Mouse (Mus musculus) kidney, postnatal 10 days (tissue): ENCODE results near the gene Igdcc4.
"Not testable (repeated sequence)": the region's sequence is repeated elsewhere in the genome, so short reads cannot be mapped to it uniquely, and the experiment has no call there.

Experiments
- DNase-seq: peaks from one replicate; pipeline ENCODE4 v3.0.0; 2021; ENCODE audit warnings: mixed read lengths

Igdcc4 gene

DNA sequence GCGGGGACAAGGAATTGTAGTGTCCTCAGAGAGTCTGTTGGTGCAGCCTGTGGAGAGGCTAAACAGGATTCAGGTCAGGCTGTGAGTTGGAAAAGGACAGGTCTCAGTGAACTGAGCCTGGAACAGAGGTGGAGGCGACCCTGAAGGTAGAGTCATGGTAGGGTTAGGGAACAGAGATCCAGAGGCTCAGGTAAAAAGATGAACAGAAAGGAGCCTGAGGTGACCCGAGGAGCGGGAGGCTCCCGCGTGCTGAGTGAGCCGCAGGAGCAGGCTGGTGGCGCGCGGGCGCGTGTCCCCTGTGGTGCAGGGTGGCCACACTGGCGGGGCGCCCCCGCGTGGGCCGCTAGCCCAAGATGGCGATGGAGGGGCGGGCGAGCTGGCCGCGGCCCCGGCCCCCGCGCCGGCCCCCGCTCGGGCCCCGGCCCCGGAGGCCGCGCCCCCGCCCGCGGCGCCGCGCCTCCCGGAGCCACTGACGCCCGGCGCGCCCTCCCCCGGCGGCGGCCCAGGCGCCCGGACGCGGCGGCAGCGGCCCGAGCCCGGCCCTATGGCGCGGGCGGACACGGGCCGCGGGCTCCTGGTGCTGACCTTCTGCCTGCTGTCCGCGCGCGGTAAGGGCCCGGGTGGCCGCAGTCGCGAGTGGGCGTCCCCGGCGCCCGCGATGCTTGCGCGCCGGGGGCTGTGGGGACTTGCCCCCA, at the start of gene Igdcc4:
Gene Igdcc4 (plus strand): TSS at position 496 of the 695 bp plus-strand sequence.
- peak; percentile 44 for DNase-seq

DNA sequence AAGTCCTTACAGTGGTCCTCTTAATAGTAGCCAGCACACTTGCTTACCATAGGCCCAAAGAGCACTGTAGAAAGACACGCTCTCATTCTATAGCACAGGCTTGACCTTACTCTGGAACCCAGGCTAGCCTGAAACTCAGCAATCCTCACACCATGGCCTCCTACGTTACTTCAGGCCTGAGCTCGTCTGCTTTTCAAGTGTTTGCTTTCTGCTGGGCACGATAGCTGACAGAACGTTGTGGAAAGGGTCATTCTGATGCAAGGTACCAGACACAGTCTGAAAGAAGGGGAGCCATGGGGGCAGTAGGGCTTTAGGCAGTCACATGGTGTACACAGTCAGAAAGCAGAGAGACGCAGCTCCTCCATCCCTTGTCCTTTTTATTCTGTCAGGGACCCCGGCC, 37.0 kb upstream of the Igdcc4 start:
- DNase-seq = no peak

DNA sequence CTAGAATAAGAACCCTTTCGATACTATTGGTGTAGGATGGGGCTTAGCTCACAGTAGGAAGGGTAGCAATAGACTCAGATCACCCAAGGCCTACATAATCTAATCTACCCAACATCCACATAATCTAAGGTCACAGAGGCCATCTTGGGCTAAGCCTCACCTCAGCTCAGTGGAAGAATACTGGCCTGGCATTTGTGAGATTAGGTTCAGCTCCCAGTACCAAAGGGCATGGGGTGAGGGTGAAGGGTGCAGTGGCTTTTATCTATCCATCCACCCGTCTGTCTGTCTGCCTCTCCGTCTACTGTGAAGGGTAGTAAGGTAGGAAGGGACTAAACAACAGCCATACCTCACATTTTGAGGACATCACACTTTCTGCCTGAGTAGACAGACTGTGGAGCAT, 30.7 kb upstream of the Igdcc4 start:
- DNase-seq = no peak

DNA sequence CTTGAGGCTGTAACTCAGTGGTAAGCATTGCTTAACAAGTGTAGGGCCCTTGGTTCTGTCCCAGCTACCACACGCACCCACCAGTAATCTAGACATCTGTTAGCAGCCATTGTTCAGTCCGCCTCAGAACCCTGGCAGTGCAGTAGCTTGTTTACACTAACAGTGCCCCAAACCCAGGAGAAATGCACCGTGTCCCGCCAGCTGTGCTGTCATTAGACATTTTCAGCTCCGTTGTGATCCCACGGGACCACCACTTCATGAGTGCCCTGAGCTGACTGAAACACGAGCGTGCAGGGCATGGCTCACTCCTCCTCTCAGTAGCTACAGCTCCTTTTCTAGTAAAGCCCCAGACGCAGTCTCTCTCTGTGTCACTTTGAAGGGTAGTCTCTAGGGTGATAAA, 27.7 kb upstream of the Igdcc4 start:
- no peak for DNase-seq

DNA sequence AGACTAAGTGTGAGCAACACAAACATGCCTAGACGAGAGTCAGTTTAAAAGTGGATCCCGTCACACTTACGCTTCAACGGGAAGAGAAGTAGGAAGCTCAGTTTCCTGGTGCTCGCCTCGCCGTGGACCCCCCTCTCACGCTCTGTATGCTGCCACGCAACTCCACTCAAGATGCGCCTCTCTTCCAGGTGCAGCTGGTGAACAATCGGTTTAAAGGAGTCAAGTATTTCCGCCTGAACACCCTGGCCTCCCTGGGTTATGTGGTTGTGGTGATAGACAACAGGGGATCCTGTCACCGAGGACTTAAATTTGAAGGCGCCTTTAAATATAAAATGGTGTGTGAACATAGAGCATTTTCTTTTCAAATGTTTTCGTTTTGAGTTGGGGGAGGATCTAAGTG, 27.0 kb upstream of the Igdcc4 start:
- no peak for DNase-seq

DNA sequence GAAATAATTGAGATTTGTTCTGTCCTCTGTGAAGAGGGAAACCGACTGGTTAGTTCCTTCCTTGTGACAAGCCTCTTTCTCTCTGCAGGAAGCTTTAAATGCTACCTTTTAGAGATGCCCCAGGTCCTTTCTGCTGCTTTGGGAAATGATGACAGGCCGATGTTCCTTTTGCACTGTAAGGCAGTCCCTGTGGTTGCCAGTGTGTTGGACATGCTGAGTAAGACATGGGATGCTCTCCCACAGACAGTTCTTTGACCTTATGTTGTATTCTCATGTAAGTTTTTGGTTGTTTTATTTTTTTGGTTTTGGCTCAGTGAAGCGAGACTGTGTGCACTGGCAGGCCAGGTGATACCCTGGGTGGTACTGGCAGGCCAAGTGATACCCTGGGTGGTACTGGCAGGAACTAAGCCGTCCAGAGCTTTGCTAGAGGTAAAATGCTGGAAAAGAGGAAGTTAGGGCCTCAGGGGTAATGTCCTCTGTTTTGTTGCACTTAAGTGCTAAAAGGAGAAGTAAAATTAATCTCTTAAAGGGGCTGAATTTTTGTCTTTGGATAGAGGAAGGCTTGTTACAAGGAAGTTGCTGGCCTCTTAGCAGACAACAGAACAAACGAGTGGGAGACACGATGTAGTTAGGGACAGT, 26.3 kb upstream of the Igdcc4 start:
- DNase-seq = no peak

DNA sequence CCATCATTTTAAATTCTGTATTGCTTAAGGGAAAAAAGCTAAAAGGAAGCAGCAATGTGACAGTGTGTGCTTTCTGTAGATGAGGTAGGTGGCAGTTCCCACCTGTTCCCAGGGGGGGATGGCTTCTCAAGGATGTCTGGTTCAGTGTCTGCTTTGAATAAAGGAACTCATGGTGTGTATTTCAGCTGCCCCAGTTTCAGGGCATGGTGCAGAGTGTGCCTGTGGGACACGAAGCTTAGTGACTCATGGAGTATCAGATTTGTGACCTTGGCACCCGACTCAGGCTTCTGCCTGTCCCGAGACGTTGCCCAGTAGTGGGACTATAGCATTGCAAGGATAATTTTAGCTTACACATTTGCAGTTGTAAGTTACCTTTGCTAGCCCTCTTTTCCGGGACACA, 23.8 kb upstream of the Igdcc4 start:
- no peak for DNase-seq

DNA sequence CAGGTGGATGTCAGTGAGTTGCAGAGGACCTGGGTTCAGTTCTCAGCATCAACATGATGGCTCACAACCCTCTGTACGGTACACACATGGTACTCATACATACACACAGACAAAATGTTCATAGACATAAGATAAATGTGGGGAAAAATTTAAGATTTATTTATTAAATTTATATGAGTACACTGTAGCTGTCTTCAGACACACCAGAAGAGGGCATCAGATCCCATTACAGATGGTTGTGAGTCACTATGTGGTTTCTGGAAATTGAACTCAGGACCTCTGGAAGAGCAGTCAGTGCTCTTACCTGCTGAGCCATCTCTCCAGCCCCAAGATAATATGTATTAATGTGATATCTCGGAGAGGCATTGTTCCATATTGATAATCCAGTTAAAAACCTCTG, 21.1 kb upstream of the Igdcc4 start:
- not testable (repeated sequence) for DNase-seq

DNA sequence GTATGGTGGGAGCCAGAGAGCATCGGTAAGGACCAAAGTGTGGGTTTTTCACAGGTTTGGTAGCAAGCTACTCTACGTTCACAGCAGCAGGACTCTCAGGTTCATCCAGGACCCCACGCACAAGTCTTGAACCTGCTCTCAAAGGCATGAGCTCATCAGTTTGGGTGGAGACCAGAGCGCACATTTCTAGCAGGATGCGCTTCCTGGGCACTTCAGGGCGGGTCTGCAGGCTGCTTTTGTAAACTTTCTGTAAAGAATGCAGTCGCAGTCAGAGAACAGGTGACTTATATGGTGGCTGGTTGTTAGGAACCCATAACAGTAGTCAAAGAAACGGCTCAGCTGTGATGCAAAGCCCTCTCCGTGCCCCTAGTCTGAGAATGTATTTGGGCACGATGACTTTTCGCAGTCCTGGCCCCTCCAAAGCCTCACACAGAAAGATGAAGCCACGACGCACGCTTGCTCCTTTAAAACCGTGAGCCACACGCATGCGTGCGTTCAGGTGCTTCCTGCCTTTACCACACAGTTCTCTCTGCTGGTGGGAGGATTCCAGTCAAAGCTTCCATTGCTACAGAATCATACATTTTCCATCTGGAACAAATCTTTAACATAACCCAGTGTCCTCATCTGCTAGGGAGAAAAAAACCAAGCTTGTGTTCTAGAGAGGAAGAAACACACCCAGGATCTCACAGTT, 18.1 kb upstream of the Igdcc4 start:
- DNase-seq = no peak

DNA sequence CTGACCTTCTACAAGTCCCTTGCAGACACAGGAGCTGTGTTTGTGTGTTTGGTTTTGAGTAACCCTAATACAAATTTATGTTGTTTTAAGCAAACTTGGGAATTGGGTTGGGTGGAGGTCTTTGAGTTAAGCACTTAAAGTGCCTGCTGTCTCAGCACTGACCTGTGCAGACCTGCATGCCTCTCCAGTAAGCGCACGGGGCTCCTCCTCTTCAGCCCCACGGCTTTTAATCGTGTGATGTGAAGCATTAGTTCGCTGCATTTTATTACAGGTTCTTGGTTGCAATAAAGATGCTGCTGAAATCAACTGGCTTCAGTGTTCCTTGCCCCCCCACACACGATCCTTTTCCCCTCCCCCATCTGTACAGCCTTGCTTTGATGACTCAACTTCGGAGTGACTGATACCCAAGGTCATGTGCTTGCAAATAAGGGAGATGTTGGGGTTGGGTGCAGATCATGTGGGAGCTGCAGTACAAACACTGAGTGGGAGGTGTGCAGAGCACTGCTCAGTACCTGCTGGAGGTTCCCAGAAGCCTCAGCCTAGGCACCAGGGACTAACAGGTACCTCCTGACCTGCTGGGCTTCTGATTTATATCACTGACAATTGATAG, 17.0 kb upstream of the Igdcc4 start:
- no peak for DNase-seq

DNA sequence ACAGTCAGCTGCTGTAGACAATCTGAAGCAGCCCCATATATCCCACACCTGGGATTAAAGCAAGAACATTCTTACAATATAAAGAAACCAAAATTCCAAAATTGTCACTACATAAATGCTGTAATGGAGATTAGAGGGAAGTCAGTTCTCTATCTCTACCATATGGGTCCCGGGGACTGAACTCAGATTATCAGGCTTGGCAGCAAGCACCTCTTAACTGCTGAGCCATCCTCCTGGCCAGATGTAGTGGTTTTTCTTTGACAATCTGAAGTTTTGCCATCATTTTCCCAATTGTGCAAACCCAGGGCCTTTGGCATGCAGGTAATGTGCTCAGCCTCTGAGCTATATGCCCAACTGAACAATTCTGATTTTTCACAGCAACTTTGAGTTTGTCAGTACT, 16.0 kb upstream of the Igdcc4 start:
- DNase-seq = no peak

DNA sequence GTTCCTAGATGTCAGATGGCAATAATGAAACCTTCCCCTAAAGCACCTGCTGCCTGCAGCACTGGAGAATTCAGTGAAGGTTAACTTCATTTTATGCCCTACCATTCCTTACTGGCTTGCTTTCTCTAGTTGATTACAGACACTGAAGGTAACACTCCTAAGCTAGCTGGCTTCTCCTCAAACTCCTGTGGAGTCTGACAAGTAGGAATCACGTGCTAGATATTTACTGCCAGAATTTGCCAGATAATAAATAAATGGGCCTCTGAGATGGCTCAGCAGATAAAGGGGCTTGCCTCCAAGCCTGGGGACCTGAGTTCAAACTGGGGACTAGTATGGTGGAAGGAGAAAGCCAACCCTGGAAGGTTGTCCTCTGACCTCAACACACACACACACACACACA, 14.5 kb upstream of the Igdcc4 start:
- DNase-seq = no peak

DNA sequence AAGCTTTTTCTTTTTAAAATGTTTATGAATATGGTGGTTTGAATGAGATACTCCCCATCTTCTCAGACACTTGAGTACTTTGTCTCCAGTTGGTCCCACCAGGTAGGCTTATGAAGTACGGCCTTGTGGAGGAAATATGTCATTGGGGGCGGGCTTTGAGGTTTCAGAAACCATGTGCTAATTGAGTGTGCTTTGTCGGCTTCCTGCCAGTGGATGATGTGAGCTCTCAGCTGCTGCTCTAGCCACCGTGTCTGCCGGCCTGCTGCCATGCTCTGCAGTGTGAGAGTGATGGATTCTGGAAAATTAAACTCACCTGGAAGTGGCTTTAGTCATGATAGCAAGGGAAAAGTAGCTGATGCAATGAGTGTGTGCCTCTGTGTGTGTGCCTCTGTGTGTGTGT, 13.8 kb upstream of the Igdcc4 start:
- peak; percentile 34 for DNase-seq

DNA sequence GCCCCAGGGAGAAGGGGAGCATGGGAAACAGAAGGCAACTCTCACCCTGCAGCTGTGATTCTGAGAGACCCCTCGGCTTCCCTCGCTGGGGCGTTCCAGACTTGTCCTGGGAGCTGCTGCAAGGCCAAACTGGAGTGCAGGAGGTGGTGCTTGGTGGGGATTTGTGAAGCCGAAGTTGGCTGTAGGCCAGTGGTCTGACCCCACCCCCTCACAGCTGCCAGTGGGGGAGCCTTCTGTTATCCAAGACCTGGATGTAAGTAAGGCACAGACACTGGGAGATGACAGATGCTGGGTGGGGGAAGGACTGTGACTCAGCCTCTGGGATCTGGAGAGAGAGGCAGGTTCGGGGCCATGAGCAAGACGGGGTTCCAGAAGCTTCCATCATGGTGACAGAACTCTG, 7.0 kb upstream of the Igdcc4 start:
- DNase-seq = peak; percentile 76

DNA sequence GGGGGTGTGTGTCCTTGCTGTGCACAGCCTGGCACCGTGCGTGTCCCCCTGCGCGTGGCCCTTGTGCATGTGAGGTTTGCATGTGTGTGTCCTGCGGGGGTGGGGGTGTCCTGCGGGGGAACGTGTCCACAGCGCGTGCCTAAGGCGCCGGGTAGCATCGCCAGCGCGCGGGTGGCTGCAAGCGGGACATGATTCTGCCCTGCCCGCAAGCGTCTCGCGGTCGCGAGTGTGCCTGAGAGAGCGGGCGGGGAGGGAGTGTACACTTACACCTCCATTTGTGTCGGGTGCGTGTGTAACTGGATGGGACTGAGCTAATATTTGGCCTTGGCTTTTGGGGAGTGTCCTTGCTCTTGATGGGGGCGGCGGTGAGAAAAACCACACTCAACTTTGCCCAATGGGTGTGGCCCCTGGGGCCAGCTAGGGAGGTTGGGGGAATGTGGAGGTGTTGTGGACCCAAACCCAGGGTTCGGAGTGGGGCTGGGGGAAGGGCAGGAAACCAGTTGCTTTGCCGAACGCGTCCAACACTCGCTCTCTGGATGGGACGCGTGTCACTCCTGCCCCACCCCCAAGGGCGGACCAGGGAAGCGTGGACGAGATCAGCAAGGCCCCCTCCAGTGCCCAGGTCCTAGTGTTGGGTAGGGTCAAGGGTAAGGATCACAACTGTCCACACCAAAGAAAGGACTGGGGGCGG, 545 bp downstream of the Igdcc4 start:
- DNase-seq = peak; percentile 74

DNA sequence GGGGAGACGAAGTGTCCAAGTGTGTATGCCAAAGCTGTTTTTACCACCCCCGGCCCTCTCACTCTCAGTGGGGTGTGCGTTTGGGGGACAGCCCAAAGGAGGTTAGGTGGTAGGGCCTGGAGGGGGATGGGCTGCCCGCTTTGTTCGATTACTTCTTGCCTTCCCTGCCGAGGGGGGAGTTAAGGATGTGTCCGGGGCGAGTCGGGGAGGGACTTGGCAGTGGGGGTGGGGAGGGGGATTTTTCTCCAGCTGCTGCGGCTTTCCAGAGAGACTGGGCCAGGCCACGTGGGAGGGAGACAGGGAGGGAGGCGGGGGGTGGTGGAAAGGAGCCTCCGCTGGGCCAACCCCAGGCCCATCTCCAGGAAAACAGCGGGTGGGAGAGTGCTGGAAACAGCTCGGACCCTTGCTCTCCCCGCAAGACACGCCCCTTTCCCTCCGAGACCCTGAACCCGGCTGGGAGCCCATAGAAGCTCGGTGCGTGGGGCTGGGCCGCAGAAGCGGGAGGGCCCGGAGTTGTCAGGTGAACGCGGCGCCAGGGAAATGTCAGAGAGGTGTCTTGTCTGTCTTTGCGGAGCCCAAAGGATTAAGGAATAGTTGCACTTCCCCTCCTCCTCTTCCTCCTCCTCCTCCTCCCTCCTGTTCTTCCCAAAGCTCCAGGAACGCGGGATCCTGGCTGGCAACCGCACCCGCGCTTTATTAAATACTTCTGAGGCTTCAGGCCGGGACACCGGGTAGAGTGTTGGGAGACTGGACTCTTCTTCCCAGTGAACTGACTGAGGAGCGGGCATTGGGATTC, 1.3 kb downstream of the Igdcc4 start:
- DNase-seq = peak; percentile 76

DNA sequence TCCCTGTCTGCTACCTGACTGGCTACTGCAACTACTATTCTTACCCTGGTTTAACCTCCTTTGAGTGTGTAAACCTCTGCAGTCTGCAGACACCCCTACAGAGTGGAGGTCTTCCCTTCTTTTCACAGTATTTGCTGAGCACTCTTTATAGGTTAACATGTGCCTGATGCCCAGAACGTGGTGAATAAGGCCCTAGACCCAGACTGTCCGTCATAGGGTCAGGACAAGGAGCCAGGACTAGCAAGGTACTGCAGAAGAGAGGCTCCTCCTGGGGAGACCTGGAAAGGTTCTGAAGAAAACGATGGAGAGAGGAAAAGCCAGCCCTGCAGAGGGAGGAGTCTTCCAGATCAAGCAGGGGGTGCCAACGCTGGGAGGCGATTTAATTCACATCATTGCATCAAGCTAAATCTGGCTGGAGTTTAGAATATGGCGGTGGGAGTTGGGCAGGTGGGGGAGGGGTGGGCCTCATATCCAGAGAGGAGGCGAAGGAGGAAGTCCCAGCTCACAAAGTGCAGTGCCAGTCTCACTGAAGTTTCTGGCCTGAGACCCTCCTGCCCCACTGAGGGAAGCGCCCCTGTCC, 2.0 kb downstream of the Igdcc4 start:
- DNase-seq = no peak

DNA sequence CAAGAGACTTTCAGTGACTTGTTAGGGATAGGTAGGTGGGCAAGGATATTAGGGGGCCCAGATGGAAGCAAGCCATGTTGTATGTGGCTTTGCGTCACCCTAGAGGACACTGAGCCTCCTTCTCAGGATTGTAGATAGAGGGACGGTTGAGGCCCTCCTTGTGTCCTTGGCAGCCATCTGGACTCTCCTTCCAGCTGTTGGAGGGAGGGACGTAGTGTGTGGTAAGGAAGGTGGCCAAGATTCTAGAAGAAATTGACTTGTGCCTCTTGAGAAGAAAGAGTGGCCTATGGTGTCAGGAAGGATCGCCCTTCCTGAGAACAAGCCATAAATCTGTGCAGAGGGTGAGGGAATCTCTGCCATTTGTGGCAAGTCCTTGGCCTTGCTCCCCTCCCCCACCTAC, 5.5 kb downstream of the Igdcc4 start:
- DNase-seq = no peak

DNA sequence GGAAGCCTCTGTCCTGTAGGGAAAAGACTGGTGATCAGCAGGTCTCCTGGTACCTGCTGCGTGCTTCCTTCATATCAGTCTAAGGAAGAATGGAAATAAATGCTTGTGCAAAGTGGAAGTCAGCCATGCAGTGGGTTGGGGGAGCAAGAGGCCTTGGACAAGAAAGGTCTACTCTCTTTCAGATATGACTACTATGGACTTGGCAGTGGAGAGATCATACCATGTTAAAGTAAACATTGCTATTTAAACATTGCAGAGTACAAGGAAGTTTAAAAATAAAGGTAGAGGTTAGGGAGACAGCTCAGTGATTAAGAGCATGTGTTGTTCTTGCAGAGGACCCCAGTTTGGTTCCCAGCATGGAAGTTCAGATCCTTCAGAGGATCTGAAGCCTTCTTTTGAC, 6.6 kb downstream of the Igdcc4 start:
- no peak for DNase-seq

DNA sequence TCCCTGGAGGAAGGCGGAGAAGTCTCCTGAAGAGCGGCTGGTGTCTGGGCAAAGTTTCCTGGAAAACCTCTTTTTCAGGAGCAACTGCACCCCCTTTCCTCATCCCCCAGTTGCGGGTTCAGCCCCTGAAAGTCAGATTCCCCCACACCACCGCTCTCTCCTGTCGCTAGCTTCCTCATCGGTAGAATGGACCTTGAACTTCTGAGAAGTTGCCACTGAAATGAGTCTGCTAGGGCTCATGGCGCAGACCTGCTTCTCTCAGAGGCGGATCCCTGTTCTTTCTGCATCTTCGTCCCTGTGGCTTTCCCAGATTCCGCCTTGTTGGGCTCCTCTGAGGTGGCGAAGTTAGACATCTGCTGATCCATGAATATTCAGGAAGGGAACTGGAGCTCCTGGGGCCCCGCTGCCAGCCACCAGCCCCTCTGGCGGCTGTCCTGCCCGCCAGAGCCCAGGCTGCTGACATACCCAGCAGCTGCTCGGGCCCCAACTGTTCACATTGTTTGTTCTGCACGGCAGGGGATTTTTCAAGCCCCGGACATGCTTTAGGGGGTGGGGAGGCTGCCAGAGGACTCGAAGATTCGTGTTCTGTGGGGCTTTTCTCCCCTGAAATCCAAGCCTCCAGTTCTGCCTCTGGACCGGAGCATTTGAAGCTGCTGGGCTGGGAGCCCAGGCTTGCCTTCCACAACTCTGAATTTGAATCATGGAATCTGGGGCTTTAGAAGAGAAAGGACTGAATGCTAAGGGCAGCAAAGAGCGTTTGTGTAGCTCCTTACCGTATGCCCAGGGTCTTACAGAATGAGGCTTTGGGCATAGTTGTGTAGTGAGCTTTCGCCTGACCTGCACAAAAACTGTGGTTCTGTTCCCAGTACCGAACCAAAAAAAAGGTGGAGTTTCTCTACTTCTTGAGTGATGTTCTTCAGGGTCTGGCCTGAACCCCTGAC, 8.1 kb downstream of the Igdcc4 start:
- peak; percentile 17 for DNase-seq

DNA sequence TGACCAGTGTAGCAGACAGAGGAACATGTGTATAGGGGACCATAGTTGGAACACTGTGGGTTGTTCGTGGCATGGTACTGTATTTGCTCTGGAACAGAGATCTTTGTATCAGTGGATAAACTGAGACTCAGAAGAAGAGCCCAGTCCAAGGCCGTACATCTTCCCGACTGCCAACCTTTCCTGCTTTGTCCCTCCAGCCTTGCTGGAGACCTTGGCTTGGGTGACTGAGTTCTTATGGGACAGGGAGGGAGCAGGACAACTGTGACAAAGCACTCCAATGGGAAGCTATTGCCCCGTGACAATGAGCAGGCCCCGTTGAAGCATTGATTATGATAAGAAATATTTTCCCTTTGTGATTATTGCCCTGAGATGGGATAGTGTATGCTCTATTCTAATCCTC, 10.4 kb downstream of the Igdcc4 start:
- DNase-seq = no peak
